Mouse (Mus musculus) spleen, adult 18-20 months (tissue): ENCODE data around the gene Ndufa8.
A peak's percentile ranks its signal among the peaks of the same experiment; 100 is the strongest.

Experiments
- DNase-seq, 2 experiments: peaks; one replicate each; pipeline ENCODE4 v3.0.0; 2022; ENCODE audit warnings: mixed read lengths in 2 of 2

Ndufa8 gene

GRCm38 (mm10) chr2:36048748-36049566 is at the start of gene Ndufa8, which contains the start of gene Morn5:
Gene Ndufa8, minus strand, starts transcription at chr2:36049406.
Gene Morn5, plus strand, starts transcription at chr2:36049458.
- DNase-seq, result peak; percentile 96 to 98

DNA sequence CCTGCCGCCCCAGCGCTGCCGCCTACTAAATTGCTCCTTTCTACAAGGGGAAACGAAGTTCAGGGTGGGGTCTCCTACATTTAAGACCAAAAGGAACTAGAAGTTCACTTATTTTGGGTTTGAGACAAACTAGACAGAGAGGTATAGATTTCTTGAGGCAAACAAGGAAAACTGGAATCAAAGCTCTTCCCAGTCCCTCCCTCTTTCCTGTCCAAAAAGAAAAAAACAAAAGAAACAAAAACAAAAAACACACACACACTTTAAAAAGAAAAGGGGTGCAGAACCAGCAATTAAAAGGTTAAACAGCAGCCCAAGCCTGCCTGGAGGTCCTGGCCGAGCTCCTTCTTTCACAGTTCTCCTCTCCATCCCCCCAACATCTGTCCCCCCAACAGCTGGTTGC is 48.8 kb upstream of the Ndufa8 start:
- DNase-seq, result no peak

DNA sequence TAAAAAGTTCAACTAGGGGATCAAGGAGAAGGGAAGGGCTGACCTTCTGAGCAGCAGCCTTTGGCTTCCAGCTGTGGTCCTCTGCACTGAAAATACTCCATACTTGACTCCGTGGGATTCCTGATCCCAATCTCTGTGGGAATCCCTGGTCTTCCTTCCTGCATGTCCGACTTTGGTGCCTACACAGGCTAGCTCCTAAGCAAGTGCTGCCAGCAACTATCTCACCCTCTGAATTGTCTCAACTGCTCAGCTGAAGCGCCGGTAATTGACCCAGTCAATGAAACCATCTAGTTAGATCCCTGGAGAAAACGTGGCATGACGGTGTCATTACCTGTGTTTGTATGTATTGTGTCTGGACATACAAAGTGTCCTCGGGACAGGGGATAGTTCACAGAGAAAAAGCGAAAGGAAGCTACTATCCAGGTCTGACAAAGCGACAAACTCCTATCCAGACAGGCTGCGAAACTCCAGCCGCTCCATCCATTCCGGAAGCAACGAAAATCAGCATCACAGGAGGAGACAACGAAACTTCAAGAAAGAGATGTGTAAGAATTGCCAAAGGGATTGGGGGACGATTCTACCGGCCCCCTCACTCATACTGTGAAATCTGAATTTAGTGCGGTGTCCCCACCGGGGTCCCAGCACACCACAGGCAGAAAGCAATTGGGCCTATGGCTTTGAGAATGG is 48.1 kb upstream of the Ndufa8 start:
- no peak for DNase-seq

GRCm38 (mm10) chr2:36093914-36094475 is 44.8 kb upstream of the Ndufa8 start:
- DNase-seq, result no peak

GRCm38 (mm10) chr2:36093301-36093700 is 44.1 kb upstream of the Ndufa8 start:
- DNase-seq, result no peak

GRCm38 (mm10) chr2:36092748-36093147 is 43.5 kb upstream of the Ndufa8 start:
- DNase-seq, result no peak

DNA sequence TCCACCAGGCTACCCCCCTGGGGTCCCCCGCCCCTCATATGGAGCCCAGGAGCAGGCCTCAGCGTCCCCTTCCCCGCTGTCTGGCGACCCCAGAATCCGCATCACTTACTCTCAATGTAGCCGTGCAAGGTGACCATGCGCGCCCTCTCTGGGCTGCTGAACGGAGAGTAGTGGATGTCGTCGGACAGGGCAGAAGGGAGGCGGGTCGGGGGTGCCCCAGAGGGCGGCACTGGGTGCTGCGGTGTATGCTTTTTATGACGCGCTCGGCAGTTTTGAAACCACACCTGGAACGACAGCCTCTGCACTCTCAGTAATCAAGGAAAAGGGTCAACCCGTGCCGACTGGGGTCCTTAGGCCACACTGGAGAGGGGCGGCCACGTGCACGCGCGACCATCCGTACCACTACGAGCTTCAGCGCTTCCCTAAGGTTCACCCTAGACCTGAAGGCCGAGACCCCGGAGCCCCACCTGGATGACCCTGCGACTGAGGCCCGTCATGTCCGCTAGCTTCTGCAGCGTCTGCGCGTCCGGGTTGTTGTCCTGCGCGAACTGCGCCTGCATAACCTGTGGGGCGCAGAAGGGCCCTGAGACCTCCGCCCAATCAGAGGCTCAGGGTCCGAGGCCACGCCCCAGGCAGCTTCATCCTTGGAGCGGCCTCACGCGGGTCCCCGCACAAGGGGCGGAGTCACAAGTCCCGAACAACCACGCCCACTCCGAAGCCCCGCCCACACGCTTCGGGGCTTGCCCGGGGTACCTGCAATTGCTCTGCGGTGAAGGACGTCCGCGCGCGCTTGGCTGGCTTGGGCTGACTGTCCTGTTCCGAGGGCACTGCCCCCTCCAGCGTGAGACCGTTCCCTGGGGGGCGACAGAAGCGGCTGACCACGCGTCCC is 41.9 kb upstream of the Ndufa8 start:
- peak; percentile 34 to 51 for DNase-seq

GRCm38 (mm10) chr2:36089190-36089589 is 40.0 kb upstream of the Ndufa8 start:
- DNase-seq, result no peak

DNA sequence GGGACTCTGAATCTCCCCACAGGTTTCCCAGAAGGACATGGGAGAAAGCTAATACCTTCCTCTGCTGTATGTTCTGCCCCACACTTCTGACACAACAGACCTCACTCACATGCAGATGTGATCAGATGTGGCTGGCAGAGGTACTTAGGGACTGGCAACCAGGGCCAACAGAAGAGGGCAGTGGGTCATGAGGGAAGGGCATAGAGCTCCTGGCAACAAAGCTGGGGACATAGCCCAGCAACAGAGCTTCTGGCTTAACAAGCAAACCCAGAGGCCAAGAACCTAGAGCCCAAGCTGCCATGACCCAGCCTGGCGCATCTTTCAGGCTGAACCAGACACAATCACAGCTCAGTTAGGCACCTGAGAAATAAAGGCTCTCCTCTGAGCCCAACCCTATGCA is 35.8 kb upstream of the Ndufa8 start:
- no peak for DNase-seq

- no peak for DNase-seq
Measured at GRCm38 (mm10) chr2:36082802-36083580, 33.8 kb upstream of the Ndufa8 start.

DNA sequence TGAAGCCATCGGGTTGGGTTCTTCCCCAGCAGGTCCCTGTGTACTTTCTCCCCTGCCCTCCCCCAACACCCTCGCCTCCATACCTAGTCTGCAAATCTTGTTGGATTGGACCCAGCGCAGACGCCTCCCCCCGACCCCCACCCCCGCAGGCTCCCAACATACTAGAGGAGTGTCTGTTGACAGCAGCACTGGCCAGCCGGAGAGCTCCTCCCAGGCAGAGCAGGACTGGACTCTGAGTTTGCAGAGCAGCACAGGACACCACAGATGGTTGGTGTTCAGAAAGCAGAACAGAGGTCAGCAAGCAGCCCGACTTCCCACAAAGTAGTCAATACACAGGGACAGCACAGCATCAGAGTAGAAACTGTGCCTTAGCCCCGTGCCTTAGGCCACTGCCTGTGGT is 32.2 kb upstream of the Ndufa8 start:
- DNase-seq, result no peak

DNA sequence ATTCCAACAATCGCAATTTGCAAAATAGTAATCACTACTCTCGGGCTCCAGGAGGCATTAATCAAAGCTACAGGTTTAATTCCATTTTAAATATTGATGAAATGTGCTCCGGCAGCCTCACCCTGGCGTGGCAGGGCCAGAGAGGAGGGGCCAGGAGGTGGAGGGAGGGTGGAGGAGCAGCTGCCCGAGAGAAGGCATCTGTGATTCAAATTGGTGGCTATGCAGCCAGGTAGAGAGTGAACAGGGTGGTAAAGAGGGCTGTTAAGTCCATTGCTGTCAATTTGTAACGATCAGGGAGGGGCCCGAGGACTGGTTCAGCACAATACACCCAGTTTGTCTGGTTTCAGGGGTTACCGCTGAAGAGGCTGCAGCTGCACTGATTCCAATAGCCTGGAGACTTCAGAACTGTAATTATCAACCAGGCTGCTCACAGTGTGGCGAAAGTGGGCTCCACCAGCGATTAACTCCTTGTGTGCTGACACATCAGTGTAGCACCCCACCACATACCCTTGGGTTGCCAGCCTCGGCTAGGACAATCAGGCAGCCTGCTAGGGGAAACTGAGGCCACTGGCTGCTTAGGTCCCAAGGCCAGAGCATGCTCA is 28.1 kb upstream of the Ndufa8 start:
- DNase-seq, result no peak

DNA sequence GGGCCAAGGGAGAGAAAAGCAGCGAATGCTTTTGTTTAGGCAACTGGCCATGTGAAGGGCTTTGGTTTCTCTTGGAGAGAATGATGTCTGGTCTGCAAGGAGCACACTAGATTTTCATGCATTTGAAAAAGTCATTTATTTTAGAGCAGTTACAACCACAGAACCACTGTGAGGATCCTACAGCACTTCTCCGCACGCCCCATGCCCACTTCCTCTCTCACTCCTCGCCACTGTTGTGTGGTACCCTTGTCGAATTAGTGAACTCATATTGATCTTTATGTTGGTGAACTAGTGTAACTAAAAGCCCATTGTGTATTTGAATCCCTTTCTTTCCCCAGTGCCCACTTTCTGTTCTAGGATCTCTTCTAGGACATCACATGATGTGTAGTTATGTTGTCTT is 26.0 kb upstream of the Ndufa8 start:
- no peak for DNase-seq

GRCm38 (mm10) chr2:36073781-36074180 is 24.6 kb upstream of the Ndufa8 start:
- no peak for DNase-seq

DNA sequence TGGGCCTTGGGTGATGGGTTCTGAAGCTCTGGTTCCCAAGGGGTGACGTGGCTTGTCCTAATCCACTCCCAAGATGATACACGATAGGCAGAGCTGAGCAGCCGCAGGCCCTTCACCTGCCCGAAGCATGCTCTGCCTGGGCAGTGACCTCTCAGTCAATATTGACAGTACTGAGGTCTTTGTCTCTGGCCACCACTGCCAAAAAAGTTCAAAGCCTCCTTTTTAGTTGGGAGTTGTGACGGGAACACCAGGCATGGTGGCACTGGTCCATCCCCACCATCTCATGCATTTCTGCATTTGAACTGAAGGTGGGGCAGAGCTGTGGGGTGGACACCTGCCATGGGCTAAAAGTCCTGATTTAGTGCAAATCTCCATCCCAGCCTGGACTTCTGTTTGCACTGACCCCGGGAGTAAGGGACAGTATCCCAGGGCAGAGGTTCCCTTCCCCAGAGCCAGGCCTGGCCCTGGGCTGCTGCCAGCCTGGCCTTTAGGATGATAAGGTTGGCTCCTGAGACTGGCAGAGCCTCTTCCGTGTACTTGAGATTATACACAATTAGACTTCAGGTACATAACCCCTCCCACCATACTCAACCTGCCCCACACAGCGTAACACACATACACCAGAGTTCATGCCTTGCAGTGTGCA is 22.6 kb upstream of the Ndufa8 start:
- DNase-seq, result no peak

DNA sequence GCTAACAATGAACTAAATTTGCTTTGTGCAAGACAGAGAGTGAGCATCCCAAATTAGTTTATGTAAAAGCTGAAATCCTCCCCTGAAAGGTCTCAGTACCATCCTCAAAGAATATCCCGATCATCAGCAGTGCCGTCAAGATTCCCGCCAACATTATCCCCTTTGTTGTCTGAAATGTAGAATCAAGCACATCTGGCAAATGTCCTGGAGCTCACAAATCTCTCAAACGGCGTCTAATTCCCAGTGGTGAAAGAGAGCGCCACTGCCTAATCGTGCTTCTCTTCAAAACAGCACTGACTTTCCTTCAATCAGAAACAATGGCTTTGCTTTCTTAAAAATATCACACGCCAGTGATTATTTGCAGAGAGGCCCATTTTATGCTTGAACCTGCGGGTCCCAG is 17.9 kb upstream of the Ndufa8 start:
- DNase-seq, result no peak

GRCm38 (mm10) chr2:36061409-36061808 is 12.2 kb upstream of the Ndufa8 start:
- no peak for DNase-seq

GRCm38 (mm10) chr2:36056248-36056647 is 7.0 kb upstream of the Ndufa8 start:
- no peak for DNase-seq

DNA sequence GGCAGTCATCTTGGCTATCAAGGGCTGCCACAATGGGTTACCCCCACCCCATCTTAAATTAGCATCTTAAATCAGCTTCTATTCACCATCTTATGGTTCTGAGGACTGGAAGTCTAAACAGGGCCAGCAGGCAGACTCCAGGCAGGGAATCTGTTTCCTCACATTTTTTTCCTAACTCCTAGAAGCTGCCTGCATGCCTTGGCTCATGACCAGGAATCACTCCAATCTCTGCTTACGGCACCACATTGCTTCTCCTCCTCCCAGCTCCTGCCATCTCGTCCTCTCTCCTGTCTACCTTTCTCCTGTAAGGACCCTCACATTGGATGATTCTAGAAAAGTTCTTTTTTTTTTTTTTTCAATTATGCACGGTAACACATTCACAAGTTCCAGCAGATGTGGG is 4.0 kb upstream of the Ndufa8 start:
- no peak for DNase-seq

- DNase-seq, result no peak
Measured at GRCm38 (mm10) chr2:36049567-36049954, 355 bp upstream of the Ndufa8 start.

- DNase-seq, result no peak
Measured at GRCm38 (mm10) chr2:36048164-36048563, 1.0 kb downstream of the Ndufa8 start.
